Mouse (Mus musculus) frontal cortex, adult 2 months (tissue): ENCODE measurements around the gene Napa. TPM values are rescaled to one million over a fixed set of nuclear protein-coding genes. Genes with fewer than 3 reads are reported as not detected.

Experiments
- DNase-seq, 2 experiments: peaks; one replicate each; pipeline ENCODE4 v3.0.0; 2022; ENCODE audit warnings: low spot score in 1 of 2; ENCODE audit errors: extremely low spot score in 1 of 2
- polyA plus RNA-seq: library from polyadenylated mRNA; depleted of rRNA; stranded (reverse); fragments of >200 nt; gene quantifications from 2 replicates; pipeline ENCODE4 v1.2.3, GENCODE M21; 2012

Napa gene
- polyA plus RNA-seq, 1 experiment, result 368 TPM

DNA sequence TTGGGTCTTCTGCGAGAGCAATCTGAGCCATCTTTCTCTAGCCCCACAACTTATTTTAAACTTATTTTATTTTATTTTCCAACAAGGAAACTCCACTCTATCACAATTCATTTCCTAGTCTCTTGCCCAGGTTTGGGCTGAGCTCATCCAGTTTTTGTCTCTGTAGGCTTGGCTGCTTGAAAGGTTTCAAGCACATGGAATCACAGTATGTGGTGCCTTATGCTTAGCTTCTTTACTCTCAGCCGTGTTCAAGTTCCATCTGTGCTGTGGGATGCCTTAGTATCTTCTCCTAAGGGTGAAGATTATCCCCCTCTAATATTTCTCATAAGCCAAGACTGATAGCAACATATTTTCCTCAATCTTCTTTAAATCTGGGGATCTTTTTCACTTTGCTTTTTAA, 10.7 kb upstream of the Napa start:
- no peak for DNase-seq

GRCm38 (mm10) chr7:16094592-16094991, 3.7 kb upstream of the Napa start:
- DNase-seq, result no peak

DNA sequence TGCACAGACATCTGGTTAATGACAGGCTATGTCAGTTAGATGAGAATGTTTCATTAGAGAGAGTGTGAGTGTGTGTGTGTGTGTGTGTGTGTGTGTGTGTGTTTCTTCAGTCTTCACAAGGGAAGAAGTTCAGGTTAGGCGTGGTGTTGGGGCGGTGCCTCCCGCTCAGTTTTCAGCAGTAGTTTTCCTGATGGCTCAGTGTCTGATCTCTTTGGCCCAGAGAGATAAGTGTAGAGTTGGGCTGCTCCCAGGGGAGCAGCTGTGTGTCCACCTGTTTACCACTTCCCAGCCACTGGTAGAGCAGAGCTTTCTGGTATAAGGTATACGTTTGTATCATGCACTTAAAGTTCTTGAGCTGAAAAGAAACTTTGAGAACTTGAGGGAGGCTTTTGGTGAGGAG, 1.6 kb downstream of the Napa start:
- DNase-seq, result no peak

DNA sequence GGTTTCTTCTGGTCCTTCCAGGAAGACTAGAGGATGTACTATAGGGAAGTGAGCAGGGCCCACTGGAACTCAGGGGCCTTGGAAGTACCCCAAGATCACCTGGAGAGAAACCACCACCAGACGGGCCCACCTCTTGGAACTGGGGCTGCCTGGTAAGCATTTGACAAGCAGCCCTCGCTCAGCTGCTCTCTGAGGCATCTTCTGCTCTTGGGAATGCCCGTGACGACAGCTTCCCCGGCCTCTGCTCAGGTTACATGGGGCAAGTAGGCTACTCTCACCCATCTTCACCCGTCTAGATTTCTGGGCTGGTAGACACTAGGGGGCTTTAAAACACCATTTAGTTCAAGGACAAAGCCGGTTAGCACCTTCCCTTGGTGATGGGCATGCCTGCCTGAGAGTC, 2.8 kb downstream of the Napa start:
- DNase-seq, result no peak

- no peak for DNase-seq
Observed at GRCm38 (mm10) chr7:16101726-16102475, 3.6 kb downstream of the Napa start.

DNA sequence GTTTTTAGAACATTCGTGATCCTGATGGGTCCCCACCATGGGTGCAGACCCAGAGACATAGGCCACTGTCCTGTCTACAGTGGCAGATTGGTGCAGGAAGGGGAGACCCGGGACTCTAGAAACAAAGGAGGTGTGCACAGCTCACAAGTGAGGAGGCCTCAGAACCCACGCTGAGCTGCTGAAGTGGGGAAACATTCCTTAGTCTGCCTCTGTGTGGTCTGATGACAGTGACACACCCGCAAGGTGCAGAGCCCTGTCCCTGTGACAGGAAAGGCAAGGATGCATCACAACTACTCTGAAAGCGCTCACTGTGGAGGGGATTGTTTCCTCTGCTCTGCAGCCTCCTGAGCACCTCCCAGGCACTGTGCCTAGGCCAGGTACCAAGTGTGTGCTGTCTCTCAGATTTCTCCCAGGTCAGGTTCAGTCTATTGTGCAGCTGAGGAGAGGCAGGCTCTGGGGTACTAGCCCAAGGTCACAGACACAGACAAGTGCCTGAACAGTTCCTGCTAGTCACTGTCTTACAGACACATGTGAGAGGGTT, 4.5 kb downstream of the Napa start:
- DNase-seq, result no peak

GRCm38 (mm10) chr7:16103760-16104159, 5.5 kb downstream of the Napa start:
- DNase-seq, result peak; percentile 84 to 88

DNA sequence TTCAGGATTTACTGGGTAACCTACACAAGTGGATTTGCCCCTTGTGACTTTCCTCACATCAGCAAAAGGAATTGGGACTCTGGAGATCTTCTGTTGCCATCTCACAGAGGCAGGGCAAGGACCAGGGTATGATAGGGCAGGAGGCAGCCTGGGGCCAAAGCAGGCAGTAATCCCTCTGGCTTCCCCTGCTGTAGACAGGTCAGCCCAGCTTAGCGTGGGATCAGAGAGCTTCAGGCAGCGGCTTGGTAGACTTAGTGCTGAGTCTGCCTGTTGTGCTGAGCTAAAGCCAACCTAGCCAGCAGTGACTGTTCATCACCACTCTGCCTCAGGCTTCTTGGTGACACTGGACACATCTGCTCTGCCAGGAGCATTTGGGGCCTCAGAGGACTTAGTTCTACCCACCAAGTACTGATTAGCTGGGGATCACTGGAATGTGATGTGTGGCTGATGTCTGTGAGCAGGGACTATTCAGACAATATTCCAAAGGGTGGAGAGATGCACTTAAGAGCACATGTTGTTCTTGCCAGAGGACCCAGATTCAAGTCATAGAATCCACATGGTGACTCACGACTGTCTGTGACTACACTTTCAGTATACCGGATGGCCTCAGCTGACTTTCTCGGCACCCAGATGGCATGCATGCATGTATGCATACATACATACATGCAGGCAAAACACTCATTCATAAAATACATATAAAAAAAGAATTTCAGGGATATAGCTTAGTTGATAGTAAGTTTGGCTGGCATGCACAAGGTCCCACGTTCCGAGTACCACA, 6.5 kb downstream of the Napa start:
- DNase-seq, result no peak

- DNase-seq, result no peak
Observed at GRCm38 (mm10) chr7:16108886-16109542, 10.8 kb downstream of the Napa start.

DNA sequence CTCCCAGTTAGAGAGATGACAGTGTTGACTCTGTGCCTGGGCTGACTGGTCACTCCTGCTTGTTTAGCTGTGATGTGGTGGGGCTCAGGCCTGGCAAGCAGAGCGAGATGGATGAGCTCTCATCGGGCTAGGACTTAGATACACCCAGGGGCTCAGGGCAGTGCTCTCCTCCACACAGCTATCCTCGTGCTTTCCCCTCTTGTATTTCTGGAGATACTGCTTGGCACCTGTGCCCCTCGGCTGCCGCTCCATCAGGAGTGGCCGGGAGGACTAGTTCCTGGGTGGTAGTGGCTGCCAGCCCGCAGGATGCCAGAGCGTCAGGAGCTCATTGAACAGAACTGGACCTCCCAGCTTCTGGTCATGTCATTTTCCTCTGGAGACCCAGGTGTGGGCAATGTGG, 11.9 kb downstream of the Napa start:
- DNase-seq, result no peak

DNA sequence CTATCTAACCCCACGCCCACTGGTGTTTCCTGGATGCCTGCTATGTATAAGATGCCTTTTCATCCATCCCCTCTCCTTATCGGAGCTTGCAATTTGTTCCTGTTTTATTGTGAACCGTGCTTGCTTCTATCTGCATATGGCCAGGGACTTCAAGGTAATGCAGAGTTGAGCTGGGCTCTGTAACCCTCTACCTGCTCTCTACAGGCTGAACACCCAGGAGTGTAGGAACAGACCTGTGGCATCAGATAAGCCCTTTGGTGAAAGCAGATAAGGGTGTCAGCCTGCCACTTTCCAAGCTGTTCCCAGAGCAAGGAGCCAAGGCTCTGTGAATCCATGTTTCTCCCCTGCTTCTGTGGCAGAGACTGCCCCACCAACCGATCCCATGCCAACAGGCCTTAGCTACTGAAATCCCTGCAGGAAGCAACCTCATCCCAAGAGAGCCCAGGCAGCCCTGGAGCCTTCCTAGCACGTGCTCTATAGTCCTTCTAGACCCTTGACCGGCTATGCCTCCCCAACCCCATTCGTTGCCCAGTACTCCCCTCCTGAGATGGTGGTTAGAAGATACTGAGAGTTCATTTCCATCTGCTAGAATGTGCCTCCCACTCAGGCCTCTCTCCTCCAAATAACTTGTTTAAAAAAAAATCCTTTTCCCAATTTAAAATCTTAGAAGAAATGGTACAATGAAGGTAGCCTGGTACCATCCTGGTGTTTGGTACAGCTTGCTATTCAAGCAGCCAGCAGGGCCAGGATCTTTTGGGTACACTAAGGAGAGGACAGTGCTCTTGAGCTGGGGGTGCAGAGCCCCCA, 13.2 kb downstream of the Napa start:
- DNase-seq, result no peak

DNA sequence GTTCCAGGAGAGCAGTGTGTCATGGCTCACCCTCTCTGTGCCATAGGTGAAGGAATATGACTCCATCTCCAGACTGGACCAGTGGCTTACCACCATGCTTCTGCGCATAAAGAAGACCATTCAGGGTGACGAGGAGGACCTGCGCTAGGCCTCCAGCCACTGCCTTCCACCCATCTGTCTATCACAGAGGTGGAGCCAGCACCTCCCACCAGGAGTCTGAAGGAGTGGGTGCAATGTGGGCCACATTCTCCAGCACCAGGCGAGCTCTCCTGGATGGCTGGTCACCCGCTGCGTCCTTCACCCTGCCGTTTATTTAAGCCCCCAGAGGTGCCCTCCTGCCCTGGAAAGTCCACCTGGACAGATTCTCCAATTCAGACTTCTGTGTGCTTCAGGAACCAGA, 18.2 kb downstream of the Napa start:
- DNase-seq, result no peak

DNA sequence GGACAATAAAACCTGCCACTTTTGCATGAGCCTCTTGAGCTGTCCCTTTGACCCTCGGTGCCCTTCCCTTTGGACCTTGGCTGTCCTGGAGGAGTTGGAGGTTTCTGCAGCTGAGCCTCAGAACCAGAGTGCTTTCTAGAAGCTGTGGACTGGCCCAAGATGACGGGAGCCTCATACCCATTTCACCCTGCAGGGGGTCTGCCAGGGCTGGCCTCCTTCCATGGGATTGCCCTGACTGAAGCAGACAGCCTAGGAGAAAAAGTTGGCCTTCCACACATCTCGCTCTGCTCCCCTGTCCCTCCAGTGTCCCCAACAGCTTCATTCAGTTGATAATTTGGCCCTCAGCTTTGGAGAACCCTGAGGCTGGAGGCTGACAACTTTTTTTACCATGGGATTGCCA, 18.8 kb downstream of the Napa start:
- no peak for DNase-seq

- DNase-seq, result peak; percentile 83 to 95
Observed at GRCm38 (mm10) chr7:16119569-16120261, 21.5 kb downstream of the Napa start, which contains the start of gene Kptn. Kptn (plus strand) TSS chr7:16119895.

DNA sequence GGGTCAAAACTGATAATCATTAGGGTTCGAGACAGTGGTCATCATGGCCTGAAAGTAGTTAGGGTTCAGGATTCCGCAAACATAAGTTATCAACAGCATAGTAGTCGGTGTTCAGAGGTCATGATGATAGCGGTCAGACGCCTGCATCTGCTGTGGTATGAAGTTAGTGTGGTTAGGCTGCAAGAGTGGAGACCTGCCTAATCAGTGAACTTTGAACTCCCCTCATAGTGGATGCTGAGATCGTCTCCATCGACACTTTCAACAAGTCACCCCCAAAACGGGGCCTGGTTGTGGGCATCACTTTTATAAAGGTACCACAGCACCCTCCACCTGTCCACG, 22.0 kb downstream of the Napa start:
- no peak for DNase-seq

DNA sequence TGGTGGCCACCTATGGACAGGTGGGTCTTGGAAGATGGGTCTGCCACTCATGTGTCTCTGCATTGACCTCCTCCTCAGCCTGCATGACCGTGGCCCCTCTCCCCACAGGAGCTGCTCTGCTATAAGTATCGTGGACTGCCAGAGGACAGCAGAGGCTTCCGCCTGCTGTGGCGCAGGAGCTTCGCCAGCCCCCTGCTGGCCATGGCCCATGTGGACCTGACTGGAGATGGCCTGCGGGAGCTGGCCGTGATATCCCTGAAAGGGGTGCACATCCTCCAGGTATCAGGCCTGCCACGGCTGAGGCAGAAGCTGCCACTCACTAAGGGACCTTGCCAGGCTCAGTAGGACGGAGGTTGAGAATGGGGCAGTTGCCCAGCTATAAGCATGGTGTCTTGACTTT, 27.6 kb downstream of the Napa start:
- no peak for DNase-seq

- no peak for DNase-seq
Observed at GRCm38 (mm10) chr7:16128344-16128743, 30.1 kb downstream of the Napa start.

GRCm38 (mm10) chr7:16128899-16129298, 30.6 kb downstream of the Napa start:
- DNase-seq, result no peak

DNA sequence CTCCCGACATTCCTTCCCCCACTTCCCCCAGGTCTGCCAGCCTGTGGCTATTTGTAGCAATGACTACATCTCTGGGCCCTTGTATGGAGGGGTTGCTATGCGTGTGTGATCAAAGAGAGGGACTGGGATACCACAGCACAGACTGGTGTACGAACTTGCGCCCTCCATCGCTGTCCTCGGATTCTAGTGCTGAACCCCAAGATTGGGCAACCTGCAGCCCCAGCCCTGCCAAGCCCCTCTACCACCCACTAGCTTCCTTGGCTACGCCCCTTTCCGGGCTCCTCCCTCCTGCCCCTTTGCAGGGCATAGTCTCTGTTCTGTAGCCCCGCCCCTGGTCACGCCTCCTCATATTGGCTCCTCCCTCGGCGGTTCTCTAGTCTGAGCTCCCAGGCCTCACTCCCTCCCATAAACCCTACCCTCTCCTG, 31.2 kb downstream of the Napa start, which contains the start of gene Slc8a2:
Slc8a2 (plus strand) TSS at position 406 of the 425 bp plus-strand sequence.
- peak; percentile 85 to 93 for DNase-seq
